Mouse (Mus musculus) spleen, adult 2 months (tissue): ENCODE measurements at regions not wholly inside any gene's neighbourhood (a gene's known extent, or its start where the extent isn't known, plus 50 kb on each side); places are given as distances from the start of the nearest gene placed in this dataset.

Source experiments
- CTCF ChIP-seq: fragments of 200-500 bp; IDR thresholded peaks from 2 replicates; pipeline ENCODE4 v1.5.1; 2011; ENCODE audit warnings: mild to moderate bottlenecking, inconsistent platforms; ENCODE audit not compliant: insufficient read depth, insufficient read length, insufficient replicate concordance; ENCODE audit errors: extremely low read depth
- POLR2A ChIP-seq: fragments of 200-500 bp; IDR thresholded peaks from 2 replicates; pipeline ENCODE4 v1.6.1; 2011; ENCODE audit warnings: low read depth, low read length, inconsistent platforms

- TF ChIP-seq CTCF: no peak
- no peak for TF ChIP-seq POLR2A
These were observed 120.7 kb downstream of the Tmsb4x start for GRCm38 (mm10) chrX:167088438-167088837.
